Mouse (Mus musculus) megakaryocyte, embryonic 14.5 days (primary cell): Measurements from ENCODE around the gene Rsg1.

Experiments
- FLI1 ChIP-seq: IDR thresholded peaks from 2 replicates; pipeline ENCODE4 v1.6.1; 2012; ENCODE audit warnings: low read length, inconsistent platforms, mixed read lengths
- GATA1 ChIP-seq: IDR thresholded peaks from 3 replicates; pipeline ENCODE4 v1.6.1; 2012; ENCODE audit warnings: mixed read lengths, low read length, inconsistent platforms, borderline replicate concordance

GRCm38 (mm10) chr4:141262906-141263637 is 49.3 kb downstream of the Rsg1 start:
- TF ChIP-seq GATA1 (no peak), FLI1 (no peak)
